Mouse (Mus musculus) adrenal gland, adult (tissue): Measurements from ENCODE around the gene Olfr1124.
"Not testable (repeated sequence)": the region's sequence is repeated elsewhere in the genome, so short reads cannot be mapped to it uniquely, and the experiment has no call there.

ENCODE experiments used
- DNase-seq, 2 experiments: peaks; one replicate each; pipeline ENCODE4 v3.0.0; 2022 to 2023; ENCODE audit warnings: low spot score in 1 of 2; ENCODE audit not compliant: inconsistent age in 2 of 2

Gene Olfr1124

DNA sequence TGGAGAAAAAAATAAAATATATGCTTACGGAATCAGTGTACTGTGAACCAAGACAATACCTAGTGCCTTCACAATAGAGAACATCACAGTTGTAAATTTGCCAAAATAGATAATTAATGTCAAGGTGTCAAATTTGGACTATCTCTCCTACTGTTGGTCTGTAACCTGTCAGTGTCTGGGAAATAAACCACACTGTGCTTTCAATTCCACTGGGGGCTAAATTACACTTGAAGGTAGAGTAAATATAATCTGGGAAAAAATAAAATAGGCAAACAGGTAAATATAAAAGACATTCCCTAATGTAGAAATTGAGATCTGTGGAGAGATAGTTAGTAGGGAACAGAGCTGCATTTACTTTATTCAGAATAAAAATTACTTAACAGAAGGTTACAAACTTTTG, at the start of gene Olfr1124:
TSS of gene Olfr1124 (plus strand) at position 301 of the 400 bp plus-strand sequence.
- DNase-seq: no peak

DNA sequence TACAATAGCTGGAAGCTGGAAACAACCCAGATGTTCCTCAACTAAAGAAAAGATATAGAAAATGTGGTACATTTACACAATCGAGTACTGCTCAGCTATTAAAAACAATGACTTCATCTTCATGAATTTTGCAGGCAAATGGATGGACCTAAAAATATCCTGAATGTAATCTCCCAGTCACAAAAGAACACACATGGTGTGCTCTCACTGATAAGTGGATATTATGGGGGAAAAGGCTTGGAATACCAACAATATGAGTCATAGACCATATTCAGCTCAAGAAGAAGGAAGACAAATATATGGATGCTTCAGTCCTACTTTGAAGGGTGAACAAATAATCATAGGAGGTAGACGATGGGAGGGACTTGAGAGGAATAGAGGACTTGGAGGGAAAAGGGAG, 46.1 kb upstream of the Olfr1124 start:
- DNase-seq: no peak

DNA sequence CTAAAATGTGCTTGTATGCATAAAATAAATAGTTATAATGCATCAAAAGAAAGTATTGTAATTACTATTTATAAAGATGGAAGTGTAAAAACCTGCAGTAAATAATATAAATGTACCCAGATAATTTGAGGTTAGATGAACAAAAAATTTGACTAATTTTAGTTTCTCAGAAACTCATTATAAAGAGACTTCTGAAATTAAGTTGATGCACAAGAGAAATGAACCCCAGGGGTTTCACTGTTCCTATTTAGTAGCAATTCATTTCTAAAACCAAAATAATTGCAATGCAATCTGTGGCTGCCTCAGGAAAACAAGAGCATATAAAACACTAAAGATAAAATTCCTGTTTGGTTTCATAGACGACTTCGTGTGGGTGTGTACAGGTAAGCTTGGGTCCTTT, 44.5 kb upstream of the Olfr1124 start, which contains the start of gene Olfr1122:
TSS of gene Olfr1122 (plus strand) at position 301 of the 400 bp plus-strand sequence.
- DNase-seq: no peak

DNA sequence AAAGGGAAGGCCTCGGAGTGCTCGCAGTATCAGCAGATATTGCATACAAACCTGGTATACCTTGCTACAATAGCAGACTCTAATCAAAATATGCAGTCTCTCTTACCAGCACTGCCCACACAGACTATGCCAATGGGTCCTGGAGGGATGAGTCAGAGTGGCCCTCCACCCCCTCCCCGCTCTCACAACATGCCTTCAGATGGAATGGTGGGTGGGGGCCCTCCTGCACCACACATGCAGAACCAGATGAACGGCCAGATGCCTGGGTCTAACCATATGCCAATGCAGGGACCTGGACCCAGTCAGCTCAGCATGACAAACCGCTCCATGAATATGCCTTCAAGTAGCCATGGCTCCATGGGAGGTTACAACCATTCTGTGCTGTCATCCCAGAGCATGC, 36.5 kb upstream of the Olfr1124 start:
- not testable (repeated sequence) for DNase-seq

DNA sequence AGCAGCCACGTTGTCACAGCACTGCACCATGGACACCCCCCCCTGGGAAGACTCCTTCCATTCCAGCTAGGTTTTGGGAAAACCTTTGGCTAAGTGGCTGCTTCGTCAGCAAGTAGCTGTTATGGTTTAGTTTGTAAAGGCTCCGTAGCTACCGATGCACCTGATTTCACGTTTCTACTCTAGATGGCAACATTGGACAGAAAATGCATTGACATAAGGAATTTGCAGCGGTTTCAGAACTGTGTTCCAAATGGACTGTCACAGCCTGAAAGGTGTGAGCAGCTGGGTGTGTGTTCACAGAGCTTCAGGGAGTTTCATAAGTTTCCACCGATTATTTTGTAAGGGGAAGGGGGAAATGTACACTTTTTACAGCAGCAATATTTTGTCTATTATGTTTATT, 35.4 kb upstream of the Olfr1124 start:
- not testable (repeated sequence) for DNase-seq

DNA sequence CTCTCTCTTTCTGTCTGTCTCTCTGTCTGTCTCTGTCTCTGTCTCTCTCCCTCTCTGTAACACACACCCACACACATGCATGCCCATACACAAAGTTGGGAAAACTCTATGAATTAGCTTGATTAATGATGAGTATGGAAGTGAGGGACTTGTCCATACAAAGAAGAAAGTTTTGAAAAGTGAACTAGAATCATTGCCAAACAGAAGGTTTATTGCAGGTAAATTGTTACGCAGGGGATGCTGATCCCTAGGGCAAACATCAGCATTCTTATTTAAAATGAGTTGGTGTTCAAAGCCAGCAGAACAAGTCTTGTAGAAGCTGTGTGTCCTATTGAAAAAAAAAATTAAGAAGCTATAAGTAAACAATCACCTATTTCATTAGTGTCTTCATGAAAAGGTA, 13.7 kb upstream of the Olfr1124 start, which contains the start of gene Olfr1123:
TSS of gene Olfr1123 (plus strand) at position 301 of the 400 bp plus-strand sequence.
- no peak for DNase-seq

DNA sequence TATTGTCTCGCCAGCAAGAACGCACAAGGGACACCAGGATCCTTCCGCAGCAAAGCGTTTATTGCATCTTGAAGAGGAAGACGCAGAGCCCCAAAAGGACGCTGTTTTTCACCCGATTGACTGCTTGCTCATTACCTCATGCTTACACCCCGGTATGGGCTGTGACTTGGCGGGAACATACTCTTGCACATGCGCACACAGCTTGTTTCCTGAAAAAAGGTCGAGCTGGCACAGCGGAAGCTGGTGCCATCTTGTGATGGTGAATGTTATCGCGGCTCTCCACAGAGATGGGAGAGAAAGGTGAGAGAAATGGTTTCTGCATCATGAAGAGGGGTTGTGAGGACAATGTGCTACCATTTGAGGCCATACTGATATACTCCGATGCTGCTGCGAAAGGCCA, 7.7 kb downstream of the Olfr1124 start:
- DNase-seq: no peak

DNA sequence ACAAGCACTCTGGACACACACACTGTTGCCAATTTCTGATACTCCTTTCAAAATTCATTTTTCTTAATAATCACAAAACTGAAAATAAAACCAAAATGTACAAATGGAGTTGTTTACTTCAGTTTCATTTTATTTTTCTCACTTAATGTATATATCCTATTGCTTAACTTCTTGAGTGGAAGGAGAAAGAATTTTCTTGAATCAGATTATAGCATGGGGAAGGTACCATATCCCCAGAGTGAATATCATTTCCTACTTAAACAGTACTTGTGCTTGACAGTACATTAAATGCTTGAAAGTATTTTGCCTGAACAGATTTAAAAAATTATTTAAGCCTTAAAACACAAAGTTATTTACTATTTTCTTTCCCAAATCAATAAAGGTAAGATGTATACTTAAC, 23.6 kb downstream of the Olfr1124 start, which contains the start of gene Olfr1126:
TSS of gene Olfr1126 (plus strand) at position 301 of the 400 bp plus-strand sequence.
- no peak for DNase-seq

DNA sequence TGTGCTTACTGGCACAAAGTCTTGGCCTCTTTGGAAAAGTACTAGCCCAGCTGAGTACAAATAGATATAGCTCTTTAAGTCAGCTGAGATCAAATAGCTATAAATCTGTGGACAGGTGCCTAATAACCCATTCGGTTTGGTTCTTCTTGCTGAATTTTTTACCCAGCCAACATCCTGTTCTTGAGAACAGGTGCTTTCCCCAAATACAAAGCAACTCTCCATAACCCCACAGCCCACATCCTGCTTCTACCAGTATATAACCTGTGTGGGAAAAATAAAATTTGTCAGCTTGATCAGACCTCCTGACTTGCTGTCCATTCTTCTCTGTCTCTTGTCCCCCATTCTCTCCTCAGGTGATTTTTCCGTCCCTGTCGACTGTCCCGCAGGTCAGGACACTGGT, 31.7 kb downstream of the Olfr1124 start:
- DNase-seq: no peak

DNA sequence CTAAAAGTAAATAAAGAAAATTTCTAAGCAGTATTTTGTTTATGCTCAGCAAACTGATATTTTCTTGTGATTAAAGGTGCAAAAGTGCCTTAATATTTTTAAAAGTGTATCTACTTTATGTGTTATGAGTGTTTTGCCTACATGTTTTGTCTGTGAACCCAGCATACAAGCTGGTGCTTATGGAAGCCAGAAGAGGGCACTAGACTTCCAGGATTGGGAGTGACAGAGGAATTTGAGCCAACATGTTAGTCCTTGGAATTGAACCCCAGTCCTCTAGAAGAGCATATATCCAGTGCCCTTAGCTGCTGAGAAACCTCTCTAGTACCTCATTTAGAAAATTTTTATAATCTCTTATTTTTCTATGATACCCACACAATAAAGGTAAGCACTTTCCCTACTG, 50.1 kb downstream of the Olfr1124 start:
- DNase-seq: no peak

DNA sequence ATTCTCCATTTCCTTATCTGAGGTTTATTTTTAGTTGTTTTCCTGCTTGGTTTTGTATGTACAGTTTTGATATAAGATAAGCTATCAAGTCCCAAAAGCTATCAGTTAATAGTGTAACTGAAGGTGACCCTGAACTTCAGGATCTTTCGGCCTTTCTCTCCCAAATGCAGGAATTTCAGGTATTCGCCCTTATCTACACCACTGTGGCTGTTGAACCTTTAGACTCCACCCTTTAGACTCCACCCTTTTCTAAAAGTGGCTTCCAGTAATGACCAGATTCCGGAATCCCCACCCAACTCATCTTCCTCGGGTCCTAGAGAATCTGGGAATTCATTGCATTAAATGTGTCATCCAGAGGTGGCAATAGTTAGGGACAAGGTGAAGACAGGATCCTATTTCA, 51.1 kb downstream of the Olfr1124 start:
- no peak for DNase-seq

DNA sequence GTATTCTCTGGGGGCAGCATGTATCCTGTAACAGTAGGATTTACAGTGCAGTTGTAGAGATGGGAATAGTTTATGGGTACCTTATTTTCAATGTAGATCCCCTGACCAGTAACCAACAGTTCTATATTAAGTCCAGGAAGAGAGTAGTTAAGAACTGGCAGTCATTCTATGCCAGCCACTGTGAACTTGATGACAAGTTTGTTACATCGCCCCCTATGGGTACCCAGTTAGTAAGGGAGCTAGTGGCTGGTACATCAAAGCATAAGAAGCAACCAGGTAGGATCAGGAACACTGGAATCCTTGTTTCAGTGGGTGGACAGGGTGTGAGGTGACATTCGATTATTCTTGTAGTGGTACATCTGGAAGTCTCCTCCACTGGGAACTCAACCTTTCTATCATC, 52.2 kb downstream of the Olfr1124 start:
- DNase-seq: no peak
